Mouse (Mus musculus) embryo, embryonic 10 days (tissue): ENCODE measurements around the gene Eif3b.

Experiments
- DNase-seq: peaks from one replicate; pipeline ENCODE4 v3.0.0-alpha.2; 2015; ENCODE audit warnings: low spot score

Eif3b gene

GRCm38 (mm10) chr5:140491142-140491541 is 72.0 kb downstream of the Eif3b start:
- no peak for DNase-seq

- peak; percentile 11 for DNase-seq
These were observed 73.6 kb downstream of the Eif3b start for GRCm38 (mm10) chr5:140492684-140493233.
